10 mouse cellular contexts compared by ENCODE assay signal in genomic region chr14:21589620-21590019, GRCm38 (mm10).
DNase-seq lines count a peak whose midpoint lies in the region; ATAC-seq and TF ChIP-seq lines count a peak whose summit lies in the region.
"Had no signal": no experiment of that assay in that cellular context is flagged by ENCODE, and none has a peak within 500 bp of the region (broad histone marks: within the 10 kb centered on the region; RNA-seq: fewer than 3 reads in every experiment).

No protein-coding gene starts in this region.

- H3K27me3 ChIP-seq in midbrain, postnatal 0 days (ENCODE audit: insufficient read depth, low read length), result no peaks in the 10 kb centered on the region
- no peaks in the 10 kb centered on the region for H3K27me3 ChIP-seq in midbrain, embryonic 16.5 days (ENCODE audit: control insufficient read depth, insufficient read depth, low read depth, low read length)

- TF ChIP-seq CTCF in midbrain, postnatal 0 days (IDR thresholded peaks at IDR 0.05), result no peak

- H3K9ac ChIP-seq in midbrain, postnatal 0 days (replicated peaks; ENCODE audit: low read length, poor library complexity, severe bottlenecking), result no peak overlapping the region
- H3K9ac ChIP-seq in midbrain, embryonic 16.5 days (ENCODE audit: low read depth, low read length), result no peak overlapping the region

- peaks cover 13% of the 10 kb centered on the region for H3K4me1 ChIP-seq in midbrain, postnatal 0 days (ENCODE audit: insufficient read depth, low read length)
- peaks cover 23% of the 10 kb centered on the region for H3K4me1 ChIP-seq in midbrain, embryonic 16.5 days (ENCODE audit: control insufficient read depth, insufficient read depth, low read length)

- H3K9me3 ChIP-seq in midbrain, postnatal 0 days (ENCODE audit: low read length), result no peaks in the 10 kb centered on the region
- no peaks in the 10 kb centered on the region; the same call in 1 of the 2 replicates for H3K9me3 ChIP-seq in midbrain, embryonic 16.5 days (replicated peaks; ENCODE audit: control insufficient read depth, low read length, poor library complexity, severe bottlenecking)

- ATAC-seq in midbrain, postnatal 0 days (ENCODE audit: low FRiP score), result no peak
- ATAC-seq in midbrain, embryonic 16.5 days, result no peak
- ATAC-seq: hindbrain, embryonic 16.5 days had no signal

- DNase-seq in adrenal gland, postnatal 14 days, result peak; percentile 39
- DNase-seq in adrenal gland, adult 18-20 months (ENCODE audit: low spot score in 2 of 2), result no peak
- DNase-seq in midbrain, postnatal 0 days (ENCODE audit: low spot score), result peak; percentile 65
- DNase-seq in gastrocnemius, postnatal 10 days, result peak; percentile 46
- DNase-seq in heart, postnatal 10 days, result peak; percentile 66 to 70
- no peak for DNase-seq in kidney, postnatal 10 days
- no peak for DNase-seq in urinary bladder, postnatal 10 days (ENCODE audit: low spot score)

- no peak overlapping the region for H3K4me2 ChIP-seq in midbrain, postnatal 0 days (ENCODE audit: low read depth, low read length, poor library complexity, severe bottlenecking)
- no peak overlapping the region for H3K4me2 ChIP-seq in midbrain, embryonic 16.5 days (ENCODE audit: low read length)

- intact Hi-C loops in heart, postnatal 10 days (cut with DNase I), result no loop called here

- no peaks in the 10 kb centered on the region for H3K36me3 ChIP-seq in midbrain, postnatal 0 days (ENCODE audit: insufficient read depth, low read length)
- no peaks in the 10 kb centered on the region for H3K36me3 ChIP-seq in midbrain, embryonic 16.5 days (ENCODE audit: control insufficient read depth, insufficient read depth, low read length)

- H3K4me3 ChIP-seq in midbrain, postnatal 0 days (ENCODE audit: low read depth, low read length), result no peak overlapping the region
- H3K4me3 ChIP-seq in midbrain, embryonic 16.5 days (ENCODE audit: low read depth, low read length), result no peak overlapping the region

- 89% methylated on average over 7 of the region's 7 CpGs for WGBS in midbrain, postnatal 0 days
- WGBS in midbrain, embryonic 16.5 days, result 84% methylated on average over 7 of the region's 7 CpGs

- H3K27ac ChIP-seq in midbrain, postnatal 0 days (ENCODE audit: low read depth, low read length), result no peak overlapping the region
- H3K27ac ChIP-seq in midbrain, embryonic 16.5 days (ENCODE audit: low read length), result no peak overlapping the region
- H3K27ac ChIP-seq: stomach, postnatal 0 days had no signal

Comparison
In these comparisons a context has a peak if more than half of its experiments do, and no peak if none do; other contexts are left out.
1. DNase-seq: peak in adrenal gland, postnatal 14 days (single experiment), midbrain, postnatal 0 days (single experiment), gastrocnemius, postnatal 10 days (single experiment) and heart, postnatal 10 days (2 of 2); none in adrenal gland, adult 18-20 months (0 of 2), kidney, postnatal 10 days (single experiment) and urinary bladder, postnatal 10 days (single experiment).